Mouse (Mus musculus) megakaryocyte-erythroid progenitor cell, adult 5-6 weeks (primary cell): ENCODE measurements at regions not wholly inside any gene's neighbourhood (a gene's known extent, or its start where the extent isn't known, plus 50 kb on each side); places are given as distances from the start of the nearest gene placed in this dataset.

Experiments used
- ATAC-seq: replicated peaks from 2 replicates; pipeline ENCODE4 v1.8.0; 2016; ENCODE audit warnings: mild to moderate bottlenecking, inconsistent platforms; ENCODE audit not compliant: severe bottlenecking, poor library complexity, low FRiP score, low TSS enrichment

DNA sequence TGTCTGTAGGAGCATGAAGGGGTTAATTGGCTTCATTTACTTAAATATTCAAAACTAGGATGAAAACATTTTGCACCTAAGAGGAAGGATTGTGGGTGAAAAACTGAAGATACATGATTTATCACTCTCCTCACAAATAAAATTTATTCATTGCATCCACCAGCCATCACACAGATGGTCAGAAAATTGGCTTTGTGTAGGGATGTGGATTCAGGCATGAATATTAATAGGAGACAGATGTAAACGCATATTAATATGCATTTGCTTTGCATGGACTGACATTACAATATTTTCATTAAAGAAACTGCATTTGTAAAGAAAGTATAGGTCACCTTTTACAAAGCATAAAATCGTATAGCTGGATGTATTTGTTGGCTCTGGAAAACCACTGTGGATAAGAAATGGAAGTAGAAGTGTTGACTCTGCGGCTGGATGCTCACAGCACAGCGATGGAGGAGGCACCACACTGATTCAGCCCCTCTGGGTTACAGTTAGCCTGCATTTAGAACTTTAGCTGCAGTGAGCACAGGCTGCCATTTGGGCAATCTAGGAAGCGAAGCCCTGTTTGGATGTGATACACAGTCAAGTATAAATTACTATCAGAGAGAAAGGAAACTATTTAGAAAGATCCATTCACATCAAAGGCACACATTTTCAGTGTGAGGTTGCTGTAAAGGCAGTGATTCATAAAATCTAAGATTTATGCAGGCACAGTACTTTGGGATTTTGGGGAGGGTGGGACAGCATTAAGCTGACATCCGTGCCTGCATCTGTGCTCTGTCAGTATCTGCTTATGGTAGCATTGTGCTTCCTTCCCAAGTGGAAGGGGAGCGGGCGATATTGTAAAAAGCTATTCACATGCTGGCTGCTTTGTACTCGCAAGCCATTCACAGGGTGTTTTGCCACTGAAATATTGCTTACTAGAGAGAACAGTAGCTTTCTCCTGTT lies 135.1 kb upstream of the Fam92a start:
- ATAC-seq: no peak

DNA sequence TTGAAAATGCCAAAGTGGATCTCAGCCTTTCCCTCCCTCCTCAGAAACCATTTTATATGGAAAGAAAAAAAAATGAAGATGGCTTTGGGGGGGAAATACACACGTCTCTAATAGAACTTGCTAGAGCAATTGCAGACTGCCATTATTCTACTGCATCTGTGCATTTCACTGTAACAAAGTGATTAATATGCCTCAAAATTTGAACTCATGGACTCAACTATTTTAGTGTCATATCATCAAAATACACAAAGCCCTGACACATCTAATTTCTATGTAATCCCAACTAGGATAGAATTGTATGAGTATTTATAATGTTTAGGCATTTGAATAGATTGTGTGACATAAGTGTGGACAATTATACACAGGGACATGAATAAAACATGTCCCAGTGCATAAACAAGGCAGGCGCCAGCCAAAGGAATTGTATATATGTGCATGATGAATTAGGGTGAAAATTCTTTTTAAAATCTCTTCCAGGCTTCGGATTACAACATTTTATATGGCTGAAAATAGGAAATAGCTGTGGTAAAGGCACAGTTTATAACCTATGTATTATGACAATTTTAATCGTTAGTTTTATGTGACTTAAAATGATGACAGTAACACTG lies 115.4 kb upstream of the Fam92a start:
- ATAC-seq: no peak

DNA sequence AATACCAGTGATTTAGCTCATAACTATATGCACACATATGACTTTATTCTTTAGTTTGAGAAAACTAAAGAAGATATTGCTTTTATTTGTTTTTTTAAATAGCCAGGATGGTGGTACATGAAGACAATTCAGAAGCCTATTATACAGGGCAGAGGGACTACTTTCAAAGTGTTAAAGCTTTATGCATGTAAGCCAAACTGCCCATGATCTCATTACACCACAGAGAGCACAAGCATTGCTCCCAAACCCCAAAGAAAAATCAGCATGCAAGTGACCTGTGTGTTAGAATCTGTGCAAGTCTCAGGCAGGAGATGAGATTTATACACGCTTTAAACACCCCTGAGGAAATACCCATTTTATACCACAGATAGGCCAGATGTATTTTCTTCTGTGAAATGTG lies 114.6 kb upstream of the Fam92a start:
- ATAC-seq: no peak

DNA sequence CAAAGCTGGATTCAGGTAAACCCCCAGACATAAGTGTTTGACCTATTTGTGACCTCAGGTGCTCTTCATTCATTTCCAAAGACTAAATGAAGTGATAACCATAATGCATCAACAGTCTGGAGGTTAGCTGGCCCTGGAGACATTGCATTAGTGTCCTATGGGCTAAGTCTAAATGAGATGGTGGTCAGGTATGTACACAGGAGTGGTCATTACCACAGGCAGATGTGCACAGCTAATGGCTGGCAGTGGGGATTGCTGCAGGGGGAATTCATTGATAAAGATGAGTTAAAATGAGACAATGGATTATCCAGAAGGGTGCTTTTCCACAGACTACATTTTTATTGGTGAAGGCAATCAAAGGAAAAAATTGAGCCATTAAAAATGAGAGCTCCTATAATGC lies 114.2 kb upstream of the Fam92a start:
- no peak for ATAC-seq

DNA sequence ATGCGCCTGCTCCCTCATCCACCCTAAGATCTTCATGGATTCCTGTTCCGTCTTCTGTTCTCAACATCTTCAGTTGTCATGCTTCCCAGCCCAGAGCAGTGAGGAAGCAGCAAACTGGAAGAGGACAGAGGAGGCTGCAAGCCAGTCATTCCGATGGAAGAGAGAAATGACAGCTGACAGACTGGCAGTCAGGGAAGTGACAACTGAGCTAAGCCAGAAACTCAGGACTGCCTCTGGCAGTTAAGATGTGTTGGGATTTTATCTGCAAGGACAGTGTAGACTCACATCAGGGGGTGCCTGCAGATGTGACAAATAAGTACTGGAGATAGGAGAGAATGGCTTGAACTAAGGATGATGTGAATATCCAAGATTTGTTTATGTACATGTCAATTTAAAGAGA lies 106.1 kb upstream of the Fam92a start:
- no peak for ATAC-seq

DNA sequence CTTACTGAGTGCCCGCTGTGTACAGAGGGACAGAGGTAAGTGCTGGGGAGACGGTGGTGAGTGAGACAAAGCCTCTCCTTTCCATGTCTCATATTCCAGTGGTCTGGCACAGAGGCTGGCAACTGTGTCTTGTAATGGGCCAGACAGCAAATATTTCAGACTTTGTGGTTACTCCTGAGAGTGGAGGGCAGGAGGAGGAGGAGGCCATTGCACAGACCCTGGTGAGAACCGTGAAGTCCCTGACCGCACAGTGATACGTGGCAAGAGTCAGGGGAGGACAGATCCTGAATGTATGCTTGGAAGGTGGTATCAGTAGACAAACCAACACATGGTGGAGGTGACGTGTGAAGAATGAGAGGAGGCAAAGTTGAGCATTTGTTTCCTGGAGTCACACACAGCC lies 101.6 kb upstream of the Fam92a start:
- no peak for ATAC-seq

DNA sequence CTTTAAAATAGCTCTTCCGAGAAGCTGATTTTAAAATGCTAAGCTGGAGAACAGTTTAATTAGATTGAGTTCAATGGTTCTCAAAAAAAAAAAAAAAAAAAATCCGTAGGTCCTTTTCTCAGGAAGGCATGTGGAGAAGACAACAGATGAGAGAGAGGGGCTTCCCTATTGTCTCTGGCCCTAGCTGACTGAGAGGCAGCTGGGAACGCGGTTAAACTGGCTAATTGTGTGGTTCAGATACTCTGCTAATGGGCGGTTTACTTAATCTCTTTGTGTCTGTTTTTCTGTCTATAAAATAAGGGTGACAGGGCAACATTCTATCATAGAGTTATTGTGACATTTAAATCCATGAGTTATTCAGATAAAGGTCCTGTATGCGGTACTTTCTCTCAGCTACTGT lies 101.1 kb upstream of the Fam92a start:
- ATAC-seq: no peak

DNA sequence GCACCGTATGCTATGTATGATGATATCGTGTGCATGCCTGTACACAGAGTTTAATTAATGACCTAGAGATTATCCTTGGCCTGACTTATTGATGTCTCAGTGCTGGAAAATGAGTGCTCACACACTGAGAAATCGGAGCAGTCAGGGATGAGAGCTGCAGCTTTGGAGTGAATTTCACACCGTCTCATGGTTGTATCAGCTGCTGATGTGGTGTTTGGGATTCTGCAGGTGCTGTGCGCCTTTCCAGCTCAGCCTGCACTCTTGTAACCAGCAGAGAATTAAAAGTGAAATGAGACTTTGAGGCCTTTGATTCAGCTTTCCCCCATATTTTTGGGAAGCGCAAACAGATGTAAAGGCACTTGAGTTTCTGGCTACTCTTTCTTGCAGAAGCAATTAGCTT lies 100.6 kb upstream of the Fam92a start:
- ATAC-seq: no peak

DNA sequence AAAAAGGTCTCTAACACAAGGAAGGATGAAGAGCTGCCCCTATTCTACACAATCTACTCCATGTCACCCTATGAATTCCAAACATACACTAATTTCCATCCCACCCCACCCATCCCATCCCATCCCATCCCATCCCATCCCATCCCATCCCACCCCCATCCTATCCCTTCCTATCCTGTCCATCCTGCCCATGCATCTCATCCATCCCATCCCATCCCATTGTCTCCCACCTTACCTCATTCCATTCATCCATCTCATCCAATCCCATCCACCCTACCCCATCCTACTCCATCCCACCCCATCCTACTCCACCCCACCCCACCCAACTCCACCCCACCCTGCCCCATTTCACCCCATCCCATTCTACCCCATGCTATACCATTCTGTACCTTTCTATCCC lies 91.9 kb upstream of the Fam92a start:
- ATAC-seq: no peak

DNA sequence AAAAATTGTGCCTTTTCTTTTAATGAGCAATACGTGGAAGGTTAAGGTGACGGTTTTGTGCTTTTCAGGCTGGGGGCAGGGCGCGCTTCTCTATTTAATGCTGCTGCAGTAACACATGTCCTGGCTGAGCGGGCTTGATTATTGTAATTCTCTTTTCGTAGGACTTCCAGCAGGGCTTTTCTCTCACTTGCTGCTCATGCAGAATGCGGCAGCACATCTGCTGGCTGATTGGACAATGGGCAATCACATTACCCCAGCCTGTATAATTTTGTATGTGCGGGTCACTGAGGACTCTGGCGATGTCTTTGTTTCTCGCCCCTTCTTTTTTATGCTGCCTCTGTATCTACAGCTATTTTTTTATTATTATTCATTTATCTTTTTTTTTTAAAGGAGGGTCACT lies 91.4 kb upstream of the Fam92a start:
- ATAC-seq: no peak

DNA sequence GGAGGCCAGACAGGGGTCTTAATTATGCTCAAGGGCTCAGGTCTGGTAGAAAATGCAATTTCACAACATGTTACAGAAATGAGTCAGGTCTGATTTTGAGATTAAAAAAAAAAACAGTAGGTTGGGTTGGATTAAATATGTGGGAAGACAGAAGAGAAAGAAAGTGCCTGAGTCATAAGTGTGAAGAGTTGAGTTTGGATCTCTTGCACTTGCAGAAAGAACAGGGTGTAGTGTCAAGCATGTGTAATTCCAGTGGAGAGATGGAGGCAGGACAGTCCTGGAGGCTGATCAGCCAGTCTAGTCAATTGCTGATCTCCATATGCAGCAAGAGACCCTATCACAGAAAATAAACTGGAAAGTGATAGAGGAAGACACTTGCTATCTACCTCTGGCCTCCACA lies 76.2 kb upstream of the Fam92a start:
- ATAC-seq: no peak

DNA sequence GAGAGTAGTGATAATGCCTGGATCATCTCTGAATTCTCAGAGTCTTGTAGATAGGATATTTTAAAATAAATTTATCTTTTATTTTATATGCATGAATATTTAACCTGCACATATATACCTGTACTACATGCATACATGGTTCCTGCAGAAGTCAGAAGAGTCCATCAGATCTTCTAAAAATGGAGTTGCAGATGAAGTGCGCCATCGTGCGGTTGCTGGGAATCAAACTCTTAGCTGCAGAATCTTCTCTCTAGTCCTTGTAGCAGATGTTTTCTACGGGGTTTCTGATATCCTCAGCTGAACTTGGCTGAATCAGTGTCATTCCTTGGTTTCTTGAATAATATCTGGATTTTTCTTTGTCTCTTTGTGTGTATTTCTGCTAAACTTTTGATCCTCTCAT lies 74.8 kb upstream of the Fam92a start:
- no peak for ATAC-seq

DNA sequence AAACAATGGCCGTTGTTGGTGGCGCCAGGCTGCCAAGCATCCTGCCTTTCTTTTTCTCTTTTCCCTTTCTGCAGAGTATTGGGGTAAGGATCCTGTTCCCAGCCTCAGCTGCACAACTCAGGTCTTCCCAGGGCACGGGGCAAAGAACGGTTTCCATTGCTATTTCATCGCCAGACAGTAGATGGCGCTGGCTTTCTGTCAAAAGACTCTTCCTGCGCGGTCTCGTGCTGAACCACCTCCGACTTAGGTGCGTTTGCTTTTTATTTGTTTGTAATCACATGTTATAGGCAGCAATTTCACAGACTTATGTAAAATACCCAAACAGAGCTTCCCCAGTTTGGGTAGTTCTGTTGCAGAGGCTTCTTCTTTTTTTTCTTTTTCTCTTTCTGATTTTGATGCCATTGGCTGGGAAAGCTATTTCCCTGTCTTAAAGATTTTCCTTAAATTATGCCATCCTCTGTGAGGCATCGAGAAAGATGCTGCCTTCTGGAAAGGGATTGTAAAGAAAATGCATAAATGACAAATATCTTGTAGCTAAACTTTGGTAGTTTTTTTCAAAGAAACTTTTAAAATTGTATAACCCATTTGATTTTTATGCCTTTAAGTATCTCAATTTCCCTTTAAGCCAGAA lies 69.2 kb upstream of the Fam92a start:
- peak; percentile 89 for ATAC-seq

DNA sequence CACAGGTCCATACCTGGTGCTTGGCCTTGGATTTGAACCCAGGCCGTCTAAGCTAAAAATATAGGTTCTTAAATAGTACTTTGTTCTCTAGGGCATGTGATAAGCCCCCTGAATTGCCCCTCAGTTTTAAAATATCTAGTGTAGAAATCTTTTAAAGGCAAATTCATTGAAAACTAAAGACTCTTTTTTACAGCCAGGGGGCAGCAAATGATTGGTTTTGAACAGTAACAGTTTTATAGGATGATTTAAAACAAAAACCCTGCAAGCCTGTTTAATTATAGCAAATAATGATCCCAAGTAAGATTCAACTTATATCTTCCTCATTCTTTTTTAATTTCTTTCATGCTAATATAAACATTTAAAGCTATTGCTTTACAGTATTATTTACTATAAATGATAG lies 58.9 kb upstream of the Fam92a start:
- ATAC-seq: no peak
